Mouse (Mus musculus) forebrain, embryonic 14.5 days (tissue): ENCODE measurements at regions not wholly inside any gene's neighbourhood (a gene's known extent, or its start where the extent isn't known, plus 50 kb on each side); places are given as distances from the start of the nearest gene placed in this dataset.
A peak's percentile ranks its signal among the peaks of the same experiment; 100 is the strongest.

Source experiments
- ATAC-seq: fragments of 200-750 bp; cut with Nextera tagmentation; 2 replicates; pipeline ENCODE4 v1.8.0; 2017; ENCODE audit warnings: mild to moderate bottlenecking, moderate library complexity
- DNase-seq: peaks from one replicate; pipeline ENCODE4 v3.0.0-alpha.2; 2015; ENCODE audit warnings: low spot score
- H3K27ac ChIP-seq: fragments of 300-500 bp; sonication (generic); 2 replicates; pipeline ENCODE4 v1.5.1; 2014; ENCODE audit warnings: low read depth, mild to moderate bottlenecking, control low read depth, low read length, moderate library complexity
- H3K27me3 ChIP-seq: fragments of 300-500 bp; sonication (generic); replicated peaks from 2 replicates; pipeline ENCODE4 v1.6.1; 2014; ENCODE audit warnings: low read length, control low read depth, mixed read lengths; ENCODE audit not compliant: control insufficient read depth, insufficient read depth
- H3K36me3 ChIP-seq: fragments of 300-500 bp; sonication (generic); 2 replicates; pipeline ENCODE4 v1.6.1; 2014; ENCODE audit warnings: low read length, control low read depth; ENCODE audit not compliant: control insufficient read depth, insufficient read depth
- H3K4me1 ChIP-seq: fragments of 300-500 bp; sonication (generic); 2 replicates; pipeline ENCODE4 v1.6.1; 2014; ENCODE audit warnings: antibody characterized with exemption, low read length, control low read depth; ENCODE audit not compliant: control insufficient read depth, insufficient read depth
- H3K4me2 ChIP-seq: fragments of 300-500 bp; sonication (generic); 2 replicates; pipeline ENCODE4 v1.6.1; 2014; ENCODE audit warnings: mild to moderate bottlenecking, control low read depth, low read length
- H3K4me3 ChIP-seq: fragments of 300-500 bp; sonication (generic); 2 replicates; pipeline ENCODE4 v1.5.1; 2014; ENCODE audit warnings: low read depth, low read length, control low read depth
- H3K9ac ChIP-seq: fragments of 300-500 bp; sonication (generic); 2 replicates; pipeline ENCODE4 v1.6.1; 2014; ENCODE audit warnings: mild to moderate bottlenecking, low read length, control low read depth, moderate library complexity
- H3K9me3 ChIP-seq: fragments of 300-500 bp; sonication (generic); replicated peaks from 2 replicates; pipeline ENCODE4 v1.6.1; 2016; ENCODE audit warnings: low read length, control low read depth, mixed read lengths; ENCODE audit not compliant: control insufficient read depth
- WGBS: fragments of 180-500 bp; shearing (Covaris S2); extraction: QIAGEN DNeasy Blood & Tissue Kit; methylation state at CpG from one replicate; pipeline ENCODE4 v1.1.7; 2014; 5-methylcytosine and 5-hydroxymethylcytosine counted together

- no peak overlapping the region for H3K9ac ChIP-seq
- WGBS, result 78% methylated on average over 9 of the region's 9 CpGs
- DNase-seq, result peak; percentile 10
- H3K27ac ChIP-seq, result no peak overlapping the region
- H3K36me3 ChIP-seq, result no peaks in the 10 kb centered on the region
- H3K4me3 ChIP-seq, result no peak overlapping the region
- no peak for ATAC-seq
- H3K27me3 ChIP-seq, result no peaks in the 10 kb centered on the region
- H3K4me1 ChIP-seq, result no peaks in the 10 kb centered on the region
- H3K4me2 ChIP-seq, result no peak overlapping the region
- H3K9me3 ChIP-seq, result no peaks in the 10 kb centered on the region
Observed at GRCm38 (mm10) chr6:4811181-4811775, 64.2 kb downstream of the Peg10 start.

- WGBS, result 78% methylated on average over 3 of the region's 3 CpGs
Observed at GRCm38 (mm10) chr6:4813206-4813605, 66.1 kb downstream of the Peg10 start.

GRCm38 (mm10) chr6:4816856-4817255 lies 69.8 kb downstream of the Peg10 start:
- Histone ChIP-seq H3K4me1 (no peaks in the 10 kb centered on the region), H3K4me3 (no peak overlapping the region), H3K36me3 (no peaks in the 10 kb centered on the region), H3K9ac (no peak overlapping the region), H3K27me3 (no peaks in the 10 kb centered on the region), H3K4me2 (no peak overlapping the region), H3K9me3 (no peaks in the 10 kb centered on the region), H3K27ac (no peak overlapping the region)
- ATAC-seq (no peak), DNase-seq (no peak)
- 88% methylated on average over 3 of the region's 3 CpGs for WGBS

More at GRCm38 (mm10) chr6:4813206-4813605, 66.1 kb downstream of the Peg10 start:
- no peak overlapping the region for H3K9ac ChIP-seq
- DNase-seq (no peak), ATAC-seq (no peak)
- no peak overlapping the region for H3K4me2 ChIP-seq
- H3K36me3 ChIP-seq, result no peaks in the 10 kb centered on the region
- no peaks in the 10 kb centered on the region for H3K4me1 ChIP-seq
- H3K4me3 ChIP-seq, result no peak overlapping the region
- H3K9me3 ChIP-seq, result no peaks in the 10 kb centered on the region
- H3K27me3 ChIP-seq, result no peaks in the 10 kb centered on the region
- no peak overlapping the region for H3K27ac ChIP-seq

GRCm38 (mm10) chr6:4841241-4841640 lies 61.5 kb upstream of the Ppp1r9a start:
- H3K27ac ChIP-seq, result no peak overlapping the region
- H3K4me3 ChIP-seq, result no peak overlapping the region
- no peaks in the 10 kb centered on the region for H3K27me3 ChIP-seq
- WGBS, result 42% methylated on average over 1 of the region's 1 CpGs
- H3K9me3 ChIP-seq, result no peaks in the 10 kb centered on the region
- no peak overlapping the region for H3K4me2 ChIP-seq
- no peaks in the 10 kb centered on the region for H3K36me3 ChIP-seq
- DNase-seq, result peak; percentile 51
- no peaks in the 10 kb centered on the region for H3K4me1 ChIP-seq
- ATAC-seq, result no peak
- H3K9ac ChIP-seq, result no peak overlapping the region

- peak; percentile 6 for DNase-seq
Observed at GRCm38 (mm10) chr6:4849747-4850146, 53.0 kb upstream of the Ppp1r9a start.

GRCm38 (mm10) chr6:4851040-4851439 lies 51.7 kb upstream of the Ppp1r9a start:
- H3K4me2 ChIP-seq, result no peak overlapping the region
- DNase-seq (no peak), ATAC-seq (no peak)
- no peaks in the 10 kb centered on the region for H3K4me1 ChIP-seq
- 66% methylated on average over 5 of the region's 5 CpGs for WGBS
- H3K36me3 ChIP-seq, result no peaks in the 10 kb centered on the region
- no peaks in the 10 kb centered on the region for H3K9me3 ChIP-seq
- H3K27ac ChIP-seq, result no peak overlapping the region
- no peak overlapping the region for H3K4me3 ChIP-seq
- no peaks in the 10 kb centered on the region for H3K27me3 ChIP-seq
- H3K9ac ChIP-seq, result no peak overlapping the region

More at GRCm38 (mm10) chr6:4849747-4850146, 53.0 kb upstream of the Ppp1r9a start:
- ATAC-seq, result no peak
- Histone ChIP-seq H3K4me3 (no peak overlapping the region), H3K4me2 (no peak overlapping the region), H3K27ac (no peak overlapping the region), H3K27me3 (no peaks in the 10 kb centered on the region), H3K9me3 (no peaks in the 10 kb centered on the region), H3K36me3 (no peaks in the 10 kb centered on the region), H3K4me1 (no peaks in the 10 kb centered on the region), H3K9ac (no peak overlapping the region)
- WGBS, result 8% methylated on average over 3 of the region's 3 CpGs
